Mouse (Mus musculus) c-Kit-negative CD71-positive TER-119-positive erythroid progenitor cells, embryonic 14.5 days (primary cell): ENCODE data around the gene Nipal3.

Experiments used
- DNase-seq: peaks from one replicate; pipeline ENCODE4 v3.0.0-alpha.2; 2013; ENCODE audit warnings: low read depth, low spot score

Nipal3 gene

GRCm38 (mm10) chr4:135507547-135508350 lies 12.9 kb upstream of the Nipal3 start:
- DNase-seq: peak; percentile 72

GRCm38 (mm10) chr4:135505794-135506193 lies 11.0 kb upstream of the Nipal3 start:
- DNase-seq: no peak

DNA sequence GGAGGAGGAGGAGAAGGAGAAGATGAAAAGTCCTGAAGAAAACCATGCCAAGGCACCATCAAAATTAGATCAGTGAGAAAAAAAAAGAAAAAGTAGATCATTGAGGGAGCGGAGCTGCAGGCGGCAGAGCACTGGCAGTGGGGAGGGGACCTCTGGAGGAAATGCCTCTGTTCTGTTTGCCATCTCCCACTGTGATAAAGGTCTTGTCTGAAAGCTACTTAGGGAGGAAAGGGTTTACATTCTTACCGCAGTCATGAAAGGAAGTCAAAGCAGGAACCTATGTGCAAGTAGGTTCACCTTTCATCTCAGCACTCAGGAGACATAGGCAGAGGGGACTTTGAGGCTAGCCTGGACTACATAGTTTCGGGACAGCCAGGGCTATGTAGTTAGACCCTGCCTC lies 6.7 kb upstream of the Nipal3 start:
- no peak for DNase-seq

DNA sequence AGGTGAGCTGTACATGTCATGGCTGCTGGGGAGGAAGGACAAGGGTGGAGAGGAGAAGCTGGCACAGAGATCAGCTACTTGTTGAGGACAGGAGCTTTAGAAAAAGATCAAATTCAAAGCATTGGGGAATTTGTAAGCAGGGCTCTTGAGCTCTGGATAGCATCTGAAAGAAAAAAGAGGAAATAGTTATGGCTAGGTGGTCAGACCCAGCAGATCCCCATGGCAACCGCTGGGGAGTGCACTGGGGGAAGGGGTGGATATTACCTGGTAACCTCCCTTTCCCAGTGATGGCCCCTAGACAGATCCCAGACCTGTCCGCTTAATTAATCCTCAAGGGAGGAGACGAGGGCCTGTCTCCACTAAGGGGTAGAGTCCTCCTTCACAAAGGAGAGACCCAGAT lies 5.0 kb upstream of the Nipal3 start:
- no peak for DNase-seq

DNA sequence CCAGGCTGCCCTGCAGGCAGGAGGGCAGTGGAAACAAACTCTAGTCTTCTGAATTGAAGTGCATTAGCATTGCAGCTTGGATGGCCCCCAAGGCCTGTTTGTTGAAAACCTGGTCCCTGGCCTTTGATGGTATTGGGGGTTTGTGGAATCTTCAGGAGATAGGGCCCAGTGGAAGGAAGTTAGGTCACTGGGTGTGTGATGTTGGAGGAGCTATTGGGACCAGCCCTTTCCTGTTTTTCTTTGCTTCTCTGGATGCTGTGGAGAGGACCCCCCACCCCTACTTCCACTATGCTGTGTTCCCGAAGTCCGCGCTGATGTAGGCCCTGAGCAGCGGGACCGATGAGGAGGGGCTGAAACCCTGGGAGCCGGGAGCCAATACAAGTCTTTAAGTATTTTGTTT lies 3.3 kb upstream of the Nipal3 start:
- no peak for DNase-seq

DNA sequence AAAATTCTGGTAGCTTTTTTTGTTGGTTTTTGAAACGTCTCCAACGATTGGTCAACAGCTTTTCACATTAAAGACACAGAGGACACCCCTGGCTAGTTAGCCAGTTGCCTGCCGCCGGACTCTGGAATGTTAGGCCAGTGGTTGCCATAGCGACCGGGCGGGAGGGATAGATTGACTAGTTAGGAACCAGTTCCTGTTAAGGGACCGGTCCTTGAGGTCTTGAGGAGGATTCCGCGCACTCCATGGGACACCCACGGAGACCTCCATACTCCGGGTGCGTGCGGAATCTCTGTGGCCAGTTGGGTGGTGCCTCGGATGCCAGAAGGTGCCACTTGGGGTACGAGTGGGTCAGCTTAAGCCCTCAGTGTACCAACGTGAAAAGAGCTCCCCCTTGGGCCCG lies 972 bp upstream of the Nipal3 start:
- no peak for DNase-seq

DNA sequence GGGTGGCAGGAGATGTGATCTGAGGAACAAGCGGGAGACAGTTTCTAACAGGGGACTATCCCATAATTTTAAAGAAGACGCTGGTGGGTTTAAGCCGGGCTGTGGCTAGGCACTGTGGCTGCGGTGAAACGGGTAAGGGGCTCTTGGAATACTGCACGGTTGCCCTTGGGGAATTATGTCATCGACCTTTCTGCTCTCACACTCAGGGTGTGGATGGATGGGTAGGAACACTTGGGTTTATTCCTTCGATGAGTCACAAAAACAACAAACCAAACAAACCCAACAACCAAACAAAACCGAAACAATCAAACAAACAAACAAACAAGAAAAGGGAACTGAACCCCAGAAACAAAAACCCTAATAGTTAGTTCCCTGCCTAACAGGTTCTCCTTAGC lies 556 bp upstream of the Nipal3 start:
- DNase-seq: no peak

DNA sequence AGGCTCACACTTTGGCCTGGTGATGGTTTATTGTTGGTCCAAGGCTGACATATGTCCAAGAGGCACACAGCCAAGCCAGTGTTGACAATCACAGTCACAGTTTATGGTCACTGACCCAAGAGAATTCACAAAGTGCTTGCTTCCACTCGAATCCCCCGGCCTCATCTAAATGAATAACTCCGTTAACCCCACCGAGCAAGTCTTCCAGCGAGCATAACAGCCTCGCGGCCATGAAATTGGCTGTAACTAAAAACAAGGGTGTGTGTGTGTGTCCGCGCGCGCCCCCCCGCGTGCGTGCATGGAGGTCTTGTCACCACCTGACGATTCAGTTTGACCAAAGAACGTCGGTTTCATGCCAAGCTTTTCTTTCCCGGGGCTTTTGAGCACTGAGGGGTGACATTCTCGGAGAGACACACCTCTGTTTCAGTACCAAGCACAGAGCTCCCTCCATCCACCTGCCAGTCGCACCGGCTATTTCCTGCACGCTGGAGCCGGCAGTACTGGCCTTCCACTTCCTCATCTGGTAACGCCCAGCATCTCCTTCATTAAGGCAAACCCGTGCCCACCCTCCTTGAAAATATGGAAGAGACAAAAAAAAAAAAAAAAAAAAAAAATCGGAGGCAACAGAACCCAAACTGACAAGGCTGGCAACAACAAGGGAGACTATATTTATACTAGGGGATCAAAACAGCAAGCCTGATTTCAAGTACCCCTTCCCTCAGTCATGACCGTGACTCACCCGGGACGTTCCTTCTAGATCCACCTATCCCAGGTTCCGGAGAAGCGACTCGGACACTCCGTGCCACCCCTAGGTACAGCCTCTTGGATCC lies 932 bp downstream of the Nipal3 start:
- peak; percentile 41 for DNase-seq

DNA sequence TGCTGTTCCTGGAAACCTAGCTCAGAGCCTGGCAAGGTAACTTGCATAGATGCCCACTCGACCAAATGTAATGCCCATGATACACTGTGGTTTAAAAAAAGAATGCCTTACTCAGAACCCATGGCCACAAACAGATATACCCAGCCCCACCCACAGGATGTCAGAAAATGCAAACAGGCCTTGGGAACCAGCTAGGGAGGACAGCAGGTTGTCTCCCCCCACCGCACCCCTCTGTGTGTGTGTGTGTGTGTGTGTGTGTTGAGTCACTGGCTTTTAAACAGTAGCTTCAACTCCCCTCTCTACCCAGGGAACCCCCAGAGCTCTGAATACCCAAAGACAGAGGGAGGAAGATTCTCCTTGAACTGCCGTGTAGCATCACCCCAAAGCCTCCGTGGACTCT lies 1.6 kb downstream of the Nipal3 start:
- DNase-seq: no peak

- DNase-seq: no peak
Measured at GRCm38 (mm10) chr4:135489256-135489655, 5.6 kb downstream of the Nipal3 start.

GRCm38 (mm10) chr4:135486352-135486751 lies 8.5 kb downstream of the Nipal3 start:
- no peak for DNase-seq

DNA sequence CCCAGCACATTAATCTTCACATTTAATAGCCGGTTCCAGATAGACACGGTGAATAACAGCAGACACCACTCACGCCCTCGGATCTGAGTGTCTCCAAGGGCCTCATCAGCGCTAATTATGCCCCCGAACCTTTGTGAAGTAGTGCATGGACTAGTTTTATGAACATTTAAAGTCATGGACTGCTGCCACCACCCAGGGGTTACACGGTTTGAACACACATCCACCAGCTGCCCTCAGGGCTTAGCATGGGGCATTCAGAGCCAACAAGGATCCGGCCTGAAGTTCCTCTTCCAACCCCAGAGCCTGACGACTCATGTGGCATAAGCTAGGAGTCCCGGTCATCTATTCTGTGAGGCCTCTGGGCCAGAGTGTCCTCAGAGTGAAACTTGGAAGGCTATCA lies 9.8 kb downstream of the Nipal3 start:
- no peak for DNase-seq

DNA sequence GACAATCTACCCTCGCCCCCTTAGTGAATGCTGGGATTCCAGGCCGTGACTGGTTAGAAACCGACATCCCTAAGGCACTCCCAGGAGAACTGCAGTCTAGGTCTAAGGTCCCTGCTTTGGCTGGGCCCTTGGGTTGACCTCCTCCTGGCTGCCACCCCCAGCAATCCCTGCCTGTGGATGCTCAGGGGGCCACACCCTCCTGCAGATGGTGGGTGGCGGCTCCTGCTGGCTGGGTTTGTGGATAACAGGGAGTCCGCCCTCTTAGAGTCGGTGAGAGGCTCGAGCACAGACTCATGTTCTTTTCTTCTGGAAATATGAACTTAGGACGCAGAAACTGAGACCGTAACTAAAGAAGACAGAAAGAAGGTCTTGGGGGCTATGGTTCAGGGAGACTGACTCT lies 14.5 kb downstream of the Nipal3 start:
- DNase-seq: no peak

DNA sequence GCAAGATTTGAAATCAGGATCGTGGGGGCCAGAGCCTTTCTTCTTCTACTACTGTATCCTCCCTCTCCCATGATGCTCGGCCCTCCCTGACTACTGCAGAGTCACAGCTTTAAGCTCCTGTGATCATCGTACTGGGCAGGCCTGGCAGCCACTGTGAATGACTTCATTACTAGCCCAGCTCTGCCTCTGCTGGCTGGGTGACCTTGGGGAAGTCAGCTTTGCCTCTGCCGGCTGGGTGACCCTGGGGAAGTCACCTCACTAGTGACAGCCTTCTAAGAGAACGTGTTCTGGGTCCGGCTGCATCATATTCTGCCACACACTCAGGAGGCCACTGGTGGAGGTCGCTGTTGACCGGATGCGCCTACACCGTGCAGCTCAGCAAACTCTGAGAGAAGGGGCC lies 17.0 kb downstream of the Nipal3 start:
- DNase-seq: no peak

DNA sequence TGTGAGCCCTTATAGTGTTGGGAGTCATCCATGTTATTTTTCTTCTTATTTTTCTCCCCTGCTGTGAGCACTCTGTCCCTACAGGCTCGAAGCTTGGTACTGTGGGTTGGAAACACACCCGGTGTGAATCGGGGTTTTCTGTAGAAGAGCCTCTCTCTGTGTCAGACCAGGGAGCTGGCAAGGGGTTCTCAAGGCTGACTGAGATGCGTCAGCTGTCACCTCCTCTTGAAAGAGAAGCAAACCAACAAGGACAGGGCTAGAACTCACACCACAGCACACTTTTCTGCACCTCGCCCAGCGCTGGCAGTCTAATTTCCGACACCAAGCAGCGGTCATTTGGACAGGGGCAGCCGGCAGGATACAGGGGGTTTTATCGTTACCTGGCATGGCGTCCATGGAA lies 31.4 kb downstream of the Nipal3 start:
- no peak for DNase-seq

DNA sequence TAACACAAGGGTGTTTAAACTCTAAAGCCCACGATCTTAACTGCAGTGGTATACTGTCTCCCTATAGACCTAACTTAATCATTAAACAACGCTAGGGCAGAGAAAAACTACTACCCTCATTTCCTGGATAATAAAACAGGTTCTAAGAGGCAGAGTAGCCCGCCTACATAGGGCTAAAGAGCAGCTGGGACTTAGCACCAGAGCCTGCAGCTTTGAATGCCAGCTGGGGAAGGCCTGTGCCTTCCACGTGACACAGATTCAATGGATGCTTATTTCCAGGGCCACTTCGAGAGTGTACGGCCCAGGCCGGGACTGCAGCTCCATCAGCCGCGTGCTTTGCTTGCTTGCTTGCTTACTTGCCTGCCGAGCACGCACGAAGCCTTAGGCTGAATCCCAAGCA lies 41.3 kb downstream of the Nipal3 start:
- DNase-seq: no peak

DNA sequence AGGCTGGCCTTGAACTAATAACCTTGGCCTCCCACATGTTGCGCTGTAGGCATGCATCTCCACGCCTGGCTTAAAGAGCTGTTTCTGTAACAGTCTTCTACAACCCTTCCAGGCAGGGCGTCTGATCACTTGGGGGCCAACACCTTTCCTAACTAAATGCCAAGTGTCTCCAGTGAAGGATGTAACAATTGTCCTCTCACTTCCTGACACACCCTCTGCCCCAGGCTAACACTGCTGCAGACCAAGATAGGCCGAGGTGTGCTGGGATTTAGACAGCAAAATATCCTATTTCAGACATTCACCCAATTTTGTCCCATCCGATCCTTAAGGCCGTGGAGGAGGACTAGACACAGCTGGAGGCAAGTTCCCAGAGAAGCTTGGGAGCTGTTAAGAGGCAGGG lies 41.7 kb downstream of the Nipal3 start:
- DNase-seq: no peak

DNA sequence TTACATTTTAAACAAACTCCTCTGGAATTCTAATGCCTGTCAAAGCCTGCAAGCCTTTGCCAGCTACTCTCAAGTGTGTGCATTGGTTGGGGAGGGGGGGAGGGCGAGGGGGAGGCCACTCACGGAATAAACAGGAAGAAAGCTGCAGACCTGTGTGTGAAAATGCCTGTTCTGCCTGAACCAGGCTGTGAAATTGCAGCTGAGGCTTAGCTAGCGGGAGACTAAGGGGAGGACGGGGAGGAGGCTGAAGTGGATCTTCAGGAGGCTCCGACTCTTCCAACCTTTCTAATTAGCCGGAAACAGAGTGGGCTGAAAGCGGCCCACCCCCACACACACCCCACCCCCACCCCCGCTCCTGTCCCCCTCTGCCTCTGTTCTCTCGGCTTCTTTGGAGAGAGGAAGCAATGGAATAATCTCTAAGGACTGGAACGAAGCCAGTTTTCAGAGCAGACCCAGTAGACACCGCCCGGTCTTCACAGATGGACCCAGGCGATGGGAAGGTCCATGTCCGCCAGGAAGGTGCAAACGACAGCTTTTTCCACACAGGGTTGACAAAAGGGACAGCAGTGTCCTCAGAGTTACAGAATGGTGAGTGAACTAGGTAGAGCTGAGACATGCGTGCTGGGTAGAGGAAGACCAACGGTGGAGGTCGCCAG lies 43.4 kb downstream of the Nipal3 start:
- DNase-seq: no peak

DNA sequence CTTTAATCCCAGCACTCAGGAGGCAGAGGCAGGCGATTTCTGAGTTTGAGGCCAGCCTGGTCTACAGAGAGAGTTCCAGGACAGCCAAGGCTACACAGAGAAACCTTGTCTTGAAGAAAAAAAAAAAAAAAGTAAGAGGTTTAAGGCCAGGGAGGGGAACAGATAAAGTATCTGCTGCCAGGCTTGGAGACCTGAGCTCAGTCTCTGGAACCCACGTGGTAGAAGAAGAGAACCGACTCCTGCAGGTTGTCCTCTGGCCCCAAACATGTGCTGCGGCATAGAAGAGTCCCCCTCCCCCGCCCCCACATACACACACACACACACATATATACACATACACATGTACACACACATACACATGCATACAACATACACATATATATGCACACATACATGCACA lies 52.4 kb downstream of the Nipal3 start:
- no peak for DNase-seq

GRCm38 (mm10) chr4:135439904-135440522 lies 54.8 kb downstream of the Nipal3 start:
- peak; percentile 71 for DNase-seq

DNA sequence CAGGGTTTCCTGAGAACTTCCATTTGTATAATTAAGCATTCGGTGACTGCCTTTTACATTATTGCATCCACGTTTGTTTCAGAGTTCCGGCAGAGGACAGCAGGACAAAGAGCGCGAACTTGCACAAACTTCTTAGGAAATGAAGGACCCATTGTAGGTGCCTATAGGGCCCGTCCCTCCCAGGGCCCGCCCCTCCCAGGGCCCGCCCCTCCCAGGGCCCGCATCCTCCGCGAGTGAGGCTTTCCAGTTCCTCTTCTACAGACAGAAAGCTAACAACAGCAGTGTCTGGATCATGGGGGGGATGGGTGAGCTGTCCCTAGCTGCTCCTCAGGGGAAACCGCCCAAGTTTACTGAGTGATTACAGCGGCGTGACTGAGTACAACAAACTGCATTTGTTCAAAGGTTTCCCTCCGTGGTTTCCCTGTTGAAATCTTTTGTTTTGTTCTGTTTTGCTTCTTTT lies 55.6 kb downstream of the Nipal3 start:
- DNase-seq: peak; percentile 79

DNA sequence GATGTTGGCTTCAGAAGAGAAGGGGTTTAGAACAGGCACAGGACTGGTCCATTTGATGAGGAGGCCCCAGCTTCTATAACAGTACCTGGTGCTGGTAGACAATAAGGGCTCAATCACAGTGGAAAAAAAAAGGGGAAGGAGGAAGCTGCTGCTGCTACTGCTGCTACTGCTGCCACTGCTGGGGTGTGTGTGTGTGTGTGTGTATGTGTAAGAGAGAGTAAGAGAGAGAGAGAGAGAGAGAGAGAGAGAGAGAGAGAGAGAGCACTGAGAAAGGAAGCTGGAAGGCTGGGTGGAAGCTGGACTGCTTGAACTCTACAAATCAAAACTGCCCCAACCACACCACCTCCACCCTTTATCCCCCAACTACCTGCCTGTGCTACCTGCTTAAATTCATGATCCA lies 56.9 kb downstream of the Nipal3 start:
- no peak for DNase-seq
